Mouse (Mus musculus) CH12.LX (cell line): Measurements from ENCODE around the gene Ly6g6c. TPM values are rescaled to one million over a fixed set of nuclear protein-coding genes. Genes with fewer than 3 reads are reported as not detected.

Source experiments
- DNase-seq: peaks from one replicate; pipeline ENCODE4 v3.0.0-alpha.2; 2013; ENCODE audit errors: extremely low read depth
- H3K27ac ChIP-seq: 2 replicates; pipeline ENCODE4 v1.5.1; 2012; ENCODE audit warnings: low read depth, mild to moderate bottlenecking, control low read depth, moderate library complexity; ENCODE audit not compliant: insufficient read depth
- H3K27me3 ChIP-seq: replicated peaks from 2 replicates; pipeline ENCODE3; 2012; ENCODE audit warnings: inconsistent platforms
- H3K36me3 ChIP-seq, 2 experiments: replicated peaks in 1 of 2; 2 replicates each; pipeline versions ENCODE3 to v1.6.1; 2012; ENCODE audit warnings: inconsistent platforms in 1 of 2, low read length in 1 of 2, mild to moderate bottlenecking in 1 of 2, mixed read lengths in 1 of 2, moderate library complexity in 1 of 2; ENCODE audit not compliant: control insufficient read depth in 1 of 2, insufficient read depth in 1 of 2
- H3K4me1 ChIP-seq, 2 experiments: 2 replicates each; pipeline ENCODE4 v1.6.1; 2012; ENCODE audit warnings: inconsistent platforms in 1 of 2, moderate library complexity in 1 of 2; ENCODE audit not compliant: insufficient read depth in 2 of 2, control insufficient read depth in 1 of 2
- H3K4me2 ChIP-seq: 2 replicates; pipeline ENCODE4 v1.6.1; 2012; ENCODE audit warnings: low read depth, mild to moderate bottlenecking, control low read depth; ENCODE audit not compliant: poor library complexity, insufficient read depth, severe bottlenecking
- H3K4me3 ChIP-seq, 3 experiments: fragments of 150-350 bp in 1 of 3; sonication (generic) in 1 of 3; replicated peaks in 1 of 3; 2 replicates each; pipeline versions ENCODE3 to v1.5.1; 2011 to 2012; ENCODE audit warnings: low read depth in 2 of 3, low read length in 2 of 3, mild to moderate bottlenecking in 2 of 3, moderate library complexity in 2 of 3, control low read depth in 1 of 3, improper control_type of control experiment in 1 of 3, inconsistent platforms in 1 of 3, mixed read lengths in 1 of 3; ENCODE audit not compliant: poor library complexity in 1 of 3
- H3K79me2 ChIP-seq: replicated peaks from 2 replicates; pipeline ENCODE4 v1.6.1; 2012; ENCODE audit warnings: mild to moderate bottlenecking, moderate library complexity; ENCODE audit not compliant: control insufficient read depth, poor library complexity, insufficient read depth, severe bottlenecking; ENCODE audit errors: extremely low read depth
- H3K9ac ChIP-seq: 2 replicates; pipeline ENCODE4 v1.6.1; 2012; ENCODE audit warnings: low read depth, mild to moderate bottlenecking, control low read depth, moderate library complexity; ENCODE audit not compliant: insufficient read depth
- H3K9me3 ChIP-seq: replicated peaks from 2 replicates; pipeline ENCODE3; 2012; ENCODE audit warnings: low read length, inconsistent platforms, mixed read lengths
- CHD1 ChIP-seq: IDR thresholded peaks from 2 replicates; pipeline ENCODE4 v1.6.1; 2012; ENCODE audit warnings: low read depth, low read length, improper control_type of control experiment, inconsistent platforms
- CHD2 ChIP-seq: IDR thresholded peaks from 2 replicates; pipeline ENCODE4 v1.6.1; 2011; ENCODE audit warnings: low read length, improper control_type of control experiment
- ELF1 ChIP-seq: IDR thresholded peaks from 2 replicates; pipeline ENCODE4 v1.6.1; 2014; ENCODE audit warnings: low read depth, mild to moderate bottlenecking, inconsistent platforms, low read length, improper control_type of control experiment
- EP300 ChIP-seq: IDR thresholded peaks from 2 replicates; pipeline ENCODE4 v1.6.1; 2011; ENCODE audit warnings: low read length, improper control_type of control experiment
- GABPA ChIP-seq: IDR thresholded peaks from 2 replicates; pipeline ENCODE4 v1.6.1; 2012; ENCODE audit warnings: low read depth, low read length, improper control_type of control experiment, inconsistent platforms; ENCODE audit not compliant: insufficient replicate concordance
- HCFC1 ChIP-seq: IDR thresholded peaks from 2 replicates; pipeline ENCODE4 v1.6.1; 2012; ENCODE audit warnings: low read depth, mild to moderate bottlenecking, inconsistent platforms, low read length, improper control_type of control experiment
- IRF4 ChIP-seq: IDR thresholded peaks from 2 replicates; pipeline ENCODE4 v1.6.1; 2014; ENCODE audit warnings: low read depth, mild to moderate bottlenecking, inconsistent platforms, low read length, improper control_type of control experiment
- JUN ChIP-seq: IDR thresholded peaks from 2 replicates; pipeline ENCODE4 v1.6.1; 2011; ENCODE audit warnings: low read depth, mild to moderate bottlenecking, low read length, improper control_type of control experiment, moderate library complexity; ENCODE audit not compliant: insufficient read depth
- NELFE ChIP-seq: IDR thresholded peaks from 2 replicates; pipeline ENCODE4 v1.6.1; 2011; ENCODE audit warnings: low read depth, low read length, improper control_type of control experiment
- NRF1 ChIP-seq: IDR thresholded peaks from 2 replicates; pipeline ENCODE4 v1.6.1; 2014; ENCODE audit warnings: low read depth, mild to moderate bottlenecking, inconsistent platforms, low read length, improper control_type of control experiment, moderate library complexity
- POLR2A ChIP-seq: IDR thresholded peaks from 2 replicates; pipeline ENCODE4 v1.6.1; 2011; ENCODE audit warnings: low read depth, mild to moderate bottlenecking, improper control_type of control experiment, low read length
- RCOR1 ChIP-seq: conservative IDR thresholded peaks from 2 replicates; pipeline ENCODE4 v1.6.1; 2012; ENCODE audit warnings: low read depth, mild to moderate bottlenecking, inconsistent platforms, low read length, improper control_type of control experiment
- SIN3A ChIP-seq: IDR thresholded peaks from 2 replicates; pipeline ENCODE4 v1.6.1; 2012; ENCODE audit warnings: low read length, improper control_type of control experiment, inconsistent platforms
- SMC3 ChIP-seq: IDR thresholded peaks from 2 replicates; pipeline ENCODE4 v1.6.1; 2011; ENCODE audit warnings: low read depth, low read length, improper control_type of control experiment
- UBTF ChIP-seq: IDR thresholded peaks from 2 replicates; pipeline ENCODE4 v1.6.1; 2012; ENCODE audit warnings: low read depth, mild to moderate bottlenecking, inconsistent platforms, low read length, improper control_type of control experiment, moderate library complexity
- ZKSCAN1 ChIP-seq: IDR thresholded peaks from 2 replicates; pipeline ENCODE4 v1.6.1; 2012; ENCODE audit warnings: low read depth, inconsistent platforms, low read length, improper control_type of control experiment, borderline replicate concordance
- ZMIZ1 ChIP-seq: IDR thresholded peaks from 2 replicates; pipeline ENCODE4 v1.6.1; 2012; ENCODE audit warnings: low read depth, mild to moderate bottlenecking, inconsistent platforms, low read length, improper control_type of control experiment
- dilution Hi-C: fragments of 300-500 bp; cut with MboI; formaldehyde crosslinking; loops from 2 replicates; pipeline ENCODE4 v1.14.3; 2020; ENCODE audit warnings: low sequenced_read_pairs; ENCODE audit not compliant: extremely low pct_unique_long_range_greater_than_20kb, extremely low pct_ligation_motif_present
- in situ Hi-C: fragments of 300-500 bp; cut with MboI; formaldehyde crosslinking; loops from 3 replicates; pipeline ENCODE4 v1.14.3; 2019; ENCODE audit warnings: low sequenced_read_pairs, low pct_ligation_motif_present, low pct_unique_long_range_greater_than_20kb, mixed read lengths
- polyA plus RNA-seq: library from polyadenylated mRNA; unstranded; fragments of >175 nt; gene quantifications from 2 replicates; pipeline ENCODE4 v1.2.1, GENCODE M21; 2012; ENCODE audit warnings: low read depth; ENCODE audit not compliant: insufficient read length
- total RNA-seq, 2 experiments: library from RNA; depleted of rRNA; stranded (reverse); fragments of 300-350 nt in 1 of 2; fragments of >200 nt in 1 of 2; gene quantifications; 2 replicates each; pipeline ENCODE4 v1.2.3; 2012 to 2014

Gene Ly6g6c
- total and polyA plus RNA-seq, 3 experiments: 0.30 TPM; not detected in 2

- no peaks in the 10 kb centered on the region for H3K79me2 ChIP-seq
- no peaks in the 10 kb centered on the region for H3K27me3 ChIP-seq
- H3K9me3 ChIP-seq: no peaks in the 10 kb centered on the region
- H3K27ac ChIP-seq: no peak overlapping the region
- peaks cover 42 to 78% of the 10 kb centered on the region in 2 experiments for H3K36me3 ChIP-seq
- TF ChIP-seq GABPA (no peak), EP300 (no peak), HCFC1 (no peak), IRF4 (no peak), CHD1 (no peak), ELF1 (no peak), ZKSCAN1 (no peak), CHD2 (no peak), SMC3 (no peak), POLR2A (no peak), ZMIZ1 (no peak), JUN (no peak), NRF1 (no peak), RCOR1 (no peak)
- in situ Hi-C loops (no loop called here), dilution Hi-C loops (no loop called here)
- H3K4me1 ChIP-seq: peaks cover 0 to 2% of the 10 kb centered on the region in 2 experiments; a peak in 2 of 4 replicates
- no peak overlapping the region for H3K9ac ChIP-seq
- no peak overlapping the region for H3K4me3 ChIP-seq
- DNase-seq: no peak
- H3K4me2 ChIP-seq: no peak overlapping the region
These were observed 3.9 kb upstream of the Ly6g6c start for GRCm38 (mm10) chr17:35061299-35061698.

- TF ChIP-seq UBTF (no peak), CHD1 (no peak), SIN3A (no peak), CHD2 (no peak), NELFE (no peak)
- peaks cover under 1 to 2% of the 10 kb centered on the region in 2 experiments; a peak in 2 of 4 replicates for H3K4me1 ChIP-seq
- no peak for DNase-seq
- no peak overlapping the region for H3K27ac ChIP-seq
- dilution Hi-C loops (no loop called here), in situ Hi-C loops (no loop called here)
- H3K27me3 ChIP-seq: no peaks in the 10 kb centered on the region
- peaks cover 25 to 58% of the 10 kb centered on the region in 2 experiments for H3K36me3 ChIP-seq
- no peak overlapping the region for H3K4me2 ChIP-seq
- H3K79me2 ChIP-seq: no peaks in the 10 kb centered on the region
- H3K4me3 ChIP-seq: no peak overlapping the region
- H3K9ac ChIP-seq: no peak overlapping the region
- no peaks in the 10 kb centered on the region for H3K9me3 ChIP-seq
These were observed 1.7 kb upstream of the Ly6g6c start for GRCm38 (mm10) chr17:35063466-35063865.
